Mouse (Mus musculus): ENCODE measurements around the gene Cct8.

DNA sequence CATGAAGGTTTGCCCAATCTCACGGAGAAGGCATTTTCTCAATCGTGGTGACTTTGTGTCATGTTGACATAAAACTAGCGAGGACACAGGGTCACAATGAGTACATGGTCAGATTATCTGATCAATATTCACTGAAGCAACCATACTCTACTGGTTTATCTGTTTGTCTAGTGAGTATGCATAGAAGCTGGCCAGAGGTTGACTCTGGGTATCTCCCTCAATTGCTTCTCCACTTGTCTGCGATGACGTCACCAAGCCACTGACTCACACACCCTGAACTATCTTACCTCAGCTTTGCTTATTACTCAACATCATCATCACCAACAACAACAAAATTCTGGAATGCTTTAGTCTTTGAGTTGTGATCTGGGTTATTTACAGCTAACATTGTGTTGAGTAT, 28.6 kb upstream of the Cct8 start:
- TF ChIP-seq EP300 (IDR thresholded peaks at IDR 0.05; ENCODE audit: low read depth), result no peak
- no peak for TF ChIP-seq CTCF (IDR thresholded peaks at IDR 0.05; ENCODE audit: low read depth)

Data from liver, embryonic 14.5 days (tissue).